Mouse (Mus musculus): Measurements from ENCODE around the gene Psen1.

GRCm38 (mm10) chr12:83780181-83780580 lies 92.2 kb downstream of the Psen1 start:
- TF ChIP-seq CTCF (conservative IDR thresholded peaks at IDR 0.05 in 1 of 2, IDR thresholded peaks at IDR 0.05 in 1 of 2; ENCODE audit: low read depth in 2 of 2, low read length in 2 of 2) (no peak), POLR2AphosphoS2 (IDR thresholded peaks at IDR 0.05; ENCODE audit: low read depth, low read length) (no peak), EP300 (IDR thresholded peaks at IDR 0.05; ENCODE audit: low read length) (no peak), MAZ (IDR thresholded peaks at IDR 0.05; ENCODE audit: low read depth, low read length) (no peak), NRF1 (IDR thresholded peaks at IDR 0.05; ENCODE audit: low read depth, low read length) (no peak), PAX5 (IDR thresholded peaks at IDR 0.05; ENCODE audit: low read length) (no peak), HCFC1 (IDR thresholded peaks at IDR 0.05; ENCODE audit: low read depth, low read length) (no peak)

All from CH12.LX (cell line).